Mouse (Mus musculus): ENCODE results near the gene Rab3ip. TPM values are rescaled to one million over a fixed set of nuclear protein-coding genes. Genes with fewer than 3 reads are reported as not detected.
A peak's percentile ranks its signal among the peaks of the same experiment; 100 is the strongest.

Rab3ip gene
- total RNA-seq (2021), result 10 to 100 TPM; 62.3 to 65.7 TPM

- peak; percentile 88 to 94 for DNase-seq (ENCODE audit: extremely low spot score in 1 of 2, low spot score in 1 of 2)
These were observed at the start of gene Rab3ip for GRCm38 (mm10) chr10:116950009-116950769. Gene Rab3ip, minus strand, starts transcription at chr10:116950769.

DNA sequence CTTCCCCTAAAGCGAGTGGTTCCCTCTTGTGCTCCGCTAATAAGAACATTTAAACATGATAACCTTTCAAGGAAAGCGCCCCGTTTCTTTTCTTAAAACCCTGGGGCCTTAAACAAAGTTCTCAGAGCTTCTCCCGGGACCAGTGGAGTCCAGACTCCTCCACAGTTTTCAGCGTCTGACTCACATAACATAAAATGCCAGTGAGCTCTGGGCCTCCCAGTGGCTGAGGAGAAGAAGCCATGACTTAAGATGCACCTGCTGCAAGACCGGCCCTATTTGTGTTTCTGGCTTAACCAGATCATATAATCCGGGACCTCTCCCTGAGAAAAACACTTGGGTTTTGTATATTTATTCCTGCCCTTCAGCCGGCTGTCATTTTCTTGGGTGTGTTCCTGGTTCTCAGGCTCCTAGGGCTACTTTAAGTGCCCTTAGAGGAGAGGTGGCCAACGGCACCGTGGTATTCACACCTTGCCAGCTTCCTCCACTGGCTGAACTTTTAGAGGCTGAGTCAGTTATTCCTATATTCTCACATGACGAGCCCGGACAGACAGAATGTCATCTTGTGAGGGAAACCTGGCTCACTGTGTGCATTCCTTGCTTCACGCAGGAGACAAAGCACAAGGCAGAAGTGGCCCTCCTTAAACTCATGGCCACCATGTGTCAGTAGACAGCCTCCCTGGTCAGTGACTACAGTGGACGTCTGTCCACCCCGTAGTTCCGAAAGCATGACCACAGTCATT lies 48.3 kb upstream of the Rab3ip start:
- no peak for DNase-seq (ENCODE audit: extremely low spot score in 1 of 2, low spot score in 1 of 2)

- no peak for DNase-seq (ENCODE audit: extremely low spot score in 1 of 2, low spot score in 1 of 2)
These were observed 45.6 kb upstream of the Rab3ip start for GRCm38 (mm10) chr10:116996236-116996600.

GRCm38 (mm10) chr10:116995584-116996235 lies 45.1 kb upstream of the Rab3ip start:
- no peak for DNase-seq (ENCODE audit: extremely low spot score in 1 of 2, low spot score in 1 of 2)

DNA sequence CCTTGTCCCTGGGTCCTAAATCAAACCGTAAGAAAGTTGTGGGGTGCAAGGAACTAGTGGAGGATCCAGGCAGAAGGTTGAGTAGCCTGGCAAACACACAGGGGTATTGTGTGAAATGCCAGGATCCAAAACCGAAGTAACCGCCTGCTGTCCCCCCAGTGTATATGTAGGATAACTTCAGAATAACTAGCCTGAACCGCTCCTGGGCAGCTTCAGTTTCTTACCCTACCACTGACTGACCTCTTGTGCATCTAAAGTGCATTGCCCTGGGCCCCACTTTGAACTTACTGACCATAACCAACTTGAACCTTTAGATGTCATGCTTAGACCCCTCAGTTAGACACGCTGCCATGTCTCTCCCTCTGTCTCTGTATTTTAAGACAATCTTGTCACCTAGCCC lies 44.6 kb upstream of the Rab3ip start:
- DNase-seq (ENCODE audit: extremely low spot score in 1 of 2, low spot score in 1 of 2), result no peak

DNA sequence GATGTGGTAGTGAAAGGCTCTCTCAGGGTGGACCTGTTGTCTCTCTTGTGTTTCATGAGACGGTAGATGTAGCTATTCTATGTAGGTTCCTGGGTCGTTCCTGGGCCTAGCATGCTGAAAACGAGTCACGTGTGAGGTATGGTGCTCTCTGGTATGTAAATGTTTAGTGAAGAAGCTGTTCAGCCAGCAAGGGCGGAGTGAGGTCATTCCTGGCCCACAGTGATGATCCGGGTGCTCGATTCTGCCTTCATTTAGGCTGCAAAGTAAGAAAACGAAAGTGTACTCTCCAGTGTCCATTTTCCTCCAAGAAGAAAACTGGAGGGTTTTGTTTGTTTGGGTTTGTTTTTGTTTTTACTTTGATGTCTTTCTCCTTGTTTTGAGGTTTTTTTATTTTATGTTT lies 43.4 kb upstream of the Rab3ip start:
- no peak for DNase-seq (ENCODE audit: extremely low spot score in 1 of 2, low spot score in 1 of 2)

DNA sequence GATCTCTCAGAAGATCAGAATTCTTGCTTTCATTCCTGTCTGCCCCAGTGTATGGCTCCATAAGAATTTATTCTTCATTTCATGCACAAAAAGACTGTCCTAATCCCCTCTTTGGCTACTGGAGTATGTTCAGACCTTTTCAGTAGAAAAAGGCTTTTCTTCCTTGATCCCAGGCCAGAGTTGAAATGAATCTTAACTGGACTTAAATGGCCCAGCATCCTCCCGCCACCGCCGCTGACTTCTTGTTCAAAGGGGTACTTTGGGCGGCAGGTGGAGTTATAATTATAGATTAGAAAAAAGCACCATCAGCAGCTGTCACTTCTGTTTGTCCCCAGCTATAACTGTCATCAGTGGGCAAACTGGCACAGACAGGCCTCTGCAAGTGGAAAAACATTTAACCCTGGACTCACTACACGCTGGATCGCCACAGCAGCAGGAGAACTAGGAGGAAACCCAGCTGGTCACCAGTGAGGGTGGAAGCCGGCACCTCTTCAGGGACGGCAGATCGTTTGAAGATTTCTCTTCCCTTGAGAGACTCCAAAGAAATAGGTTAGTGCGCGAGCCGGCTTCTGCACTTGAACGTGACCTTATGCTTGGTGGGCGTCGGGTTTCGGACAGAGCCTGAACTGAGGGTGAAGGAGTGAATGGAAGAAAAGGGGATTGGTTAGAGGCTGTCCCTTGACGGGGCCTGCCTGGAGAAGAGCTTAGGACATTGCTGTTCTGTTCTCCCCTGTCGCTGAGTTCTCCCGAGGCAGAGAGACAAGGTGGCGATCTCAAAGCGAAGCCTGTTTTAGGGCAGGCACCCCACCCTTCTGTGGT lies 35.9 kb upstream of the Rab3ip start, which contains the start of gene Best3:
TSS of gene Best3 (plus strand) at position 51 of the 819 bp plus-strand sequence.
- peak in 1 of 2 experiments; percentile 14 for DNase-seq (ENCODE audit: extremely low spot score in 1 of 2, low spot score in 1 of 2)

DNA sequence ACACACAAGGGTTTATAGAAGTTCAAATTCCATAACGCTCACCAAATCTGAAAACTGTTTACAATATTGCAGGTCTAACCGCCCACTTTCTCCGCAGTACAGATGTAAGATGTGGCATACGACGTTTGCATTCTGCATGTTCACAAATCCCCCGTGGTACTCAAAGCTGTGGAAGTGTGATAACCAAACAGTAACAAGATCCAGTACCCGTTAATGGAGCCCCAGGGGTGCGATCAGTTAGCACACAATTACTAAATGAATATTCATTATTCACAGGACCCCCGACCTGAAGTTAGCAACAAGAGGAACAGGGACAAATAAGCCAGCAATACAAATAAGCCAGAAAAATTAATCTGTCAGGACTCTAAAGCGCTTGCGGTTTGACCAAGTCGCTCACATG lies 34.3 kb upstream of the Rab3ip start:
- DNase-seq (ENCODE audit: extremely low spot score in 1 of 2, low spot score in 1 of 2), result no peak

DNA sequence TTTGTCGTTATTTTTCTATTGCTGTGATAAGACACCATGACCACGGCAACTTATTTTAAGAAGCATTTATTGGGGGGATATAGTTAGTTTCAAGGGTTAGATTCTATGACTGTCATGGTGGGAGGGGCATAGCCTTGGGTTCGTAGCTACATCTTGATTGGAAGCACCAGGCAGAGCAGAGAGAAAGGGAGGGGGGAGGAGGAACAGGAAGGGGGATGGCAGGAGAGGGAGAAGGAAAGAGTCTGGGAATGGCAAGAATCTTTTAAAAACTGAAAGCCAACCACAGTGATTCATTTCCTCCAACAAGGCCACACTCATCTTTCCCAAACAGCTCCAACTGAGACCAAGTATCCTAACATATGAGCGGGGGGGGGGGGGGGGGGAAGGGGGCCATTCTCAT lies 32.0 kb upstream of the Rab3ip start:
- no peak for DNase-seq (ENCODE audit: extremely low spot score in 1 of 2, low spot score in 1 of 2)

DNA sequence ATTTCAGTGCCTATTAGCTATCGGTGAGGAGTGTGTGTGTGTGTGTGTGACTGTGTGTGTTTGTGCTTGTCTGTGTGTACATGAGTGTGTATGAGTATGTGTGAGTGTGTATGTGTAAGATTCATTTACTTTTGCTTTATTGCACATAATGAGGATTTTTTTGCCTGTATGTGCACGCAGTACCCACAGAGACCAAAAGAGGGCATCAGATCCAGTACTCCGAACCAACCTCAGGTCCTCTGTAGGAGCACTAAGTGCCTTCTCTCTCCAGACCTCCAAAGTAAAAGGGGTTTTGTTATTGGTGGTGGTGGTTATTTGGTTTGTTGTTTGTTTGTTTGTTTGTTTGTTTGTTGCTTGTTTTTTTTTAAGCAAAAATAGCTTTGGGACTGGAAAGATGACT lies 30.3 kb upstream of the Rab3ip start:
- peak in 1 of 2 experiments; percentile 31 for DNase-seq (ENCODE audit: extremely low spot score in 1 of 2, low spot score in 1 of 2)

GRCm38 (mm10) chr10:116980273-116980672 lies 29.7 kb upstream of the Rab3ip start:
- no peak for DNase-seq (ENCODE audit: extremely low spot score in 1 of 2, low spot score in 1 of 2)

- no peak for DNase-seq (ENCODE audit: extremely low spot score in 1 of 2, low spot score in 1 of 2)
These were observed 28.3 kb upstream of the Rab3ip start for GRCm38 (mm10) chr10:116978841-116979240.

DNA sequence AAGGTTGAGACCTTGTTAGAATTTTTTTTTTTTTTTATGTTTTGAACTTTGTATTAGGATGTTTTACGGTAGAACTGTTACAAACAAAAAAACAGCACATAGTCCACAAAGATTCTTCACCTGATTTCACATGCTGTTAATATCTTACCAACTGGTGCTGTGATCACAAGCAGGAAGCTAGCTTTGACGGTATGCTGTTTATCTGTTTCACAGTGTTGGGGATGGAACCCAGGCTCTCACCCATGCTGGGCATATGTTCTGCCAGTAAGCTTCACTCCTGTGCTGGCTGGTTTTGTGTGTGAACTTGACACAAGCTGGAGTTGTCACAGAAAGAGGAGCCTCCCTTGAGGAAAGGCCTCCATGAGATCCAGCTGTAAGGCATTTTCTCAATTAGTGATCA lies 27.3 kb upstream of the Rab3ip start:
- no peak for DNase-seq (ENCODE audit: extremely low spot score in 1 of 2, low spot score in 1 of 2)

DNA sequence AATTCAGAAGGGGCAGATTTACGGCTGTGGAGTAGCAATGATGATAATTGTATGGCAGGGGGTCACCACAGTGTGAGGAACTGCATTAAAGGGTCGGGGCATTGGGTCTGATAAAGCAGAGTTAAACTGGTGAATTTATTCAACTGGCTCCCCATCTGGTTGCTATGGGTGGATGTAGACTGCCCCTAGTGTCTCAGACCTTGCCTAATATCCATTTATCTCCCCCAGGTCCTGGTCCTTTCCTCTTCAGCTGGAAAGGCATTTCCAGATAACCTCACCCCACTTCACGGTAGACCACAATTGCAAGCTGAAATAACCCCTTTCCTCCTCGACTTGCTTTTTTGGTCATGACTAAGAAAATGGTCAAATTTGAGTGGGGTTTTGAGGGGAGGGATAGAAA lies 26.9 kb upstream of the Rab3ip start:
- DNase-seq (ENCODE audit: extremely low spot score in 1 of 2, low spot score in 1 of 2), result no peak

DNA sequence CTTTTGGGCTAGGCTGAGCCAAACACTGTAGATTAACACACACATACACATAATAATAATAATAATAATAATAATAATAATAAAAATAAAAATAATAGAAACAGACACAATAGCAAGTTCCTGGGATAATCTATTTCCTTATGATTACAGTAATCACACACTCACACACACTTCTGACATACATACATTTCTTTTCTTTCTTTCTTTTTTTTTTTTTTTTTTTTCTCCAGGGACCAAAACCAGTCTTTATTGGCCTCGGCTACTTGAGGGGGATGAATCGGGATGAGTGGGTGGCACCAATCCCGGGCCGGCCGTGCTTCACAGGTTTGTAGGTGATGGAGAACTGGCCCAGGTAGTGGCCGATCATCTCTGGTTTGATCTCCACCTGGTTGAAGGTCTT lies 21.9 kb upstream of the Rab3ip start, which contains the start of gene Gm10271:
TSS of gene Gm10271 (minus strand) at position 101 of the 400 bp plus-strand sequence.
- no peak for DNase-seq (ENCODE audit: extremely low spot score in 1 of 2, low spot score in 1 of 2)

- DNase-seq (ENCODE audit: extremely low spot score in 1 of 2, low spot score in 1 of 2), result no peak
These were observed 18.2 kb upstream of the Rab3ip start for GRCm38 (mm10) chr10:116968741-116969140.

DNA sequence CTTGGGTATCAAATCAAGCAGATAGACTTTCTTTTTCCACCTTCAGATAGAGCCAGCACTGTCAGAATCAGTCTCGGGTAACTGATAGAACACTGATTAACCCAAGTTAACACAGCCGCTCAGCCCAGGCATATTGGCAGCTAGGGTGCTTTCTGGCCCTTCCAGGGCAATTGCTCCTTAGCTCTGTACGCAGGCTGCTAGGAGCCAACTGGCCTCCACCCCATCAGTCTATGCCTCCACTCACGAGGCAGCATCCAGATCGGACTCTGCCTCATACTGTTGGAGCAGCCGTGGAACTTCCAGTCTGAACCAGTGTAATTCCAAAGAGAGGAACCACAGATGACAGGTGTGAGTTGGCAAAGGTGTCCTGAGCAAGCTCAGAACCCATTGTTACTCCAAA lies 15.5 kb upstream of the Rab3ip start:
- DNase-seq (ENCODE audit: extremely low spot score in 1 of 2, low spot score in 1 of 2), result no peak

GRCm38 (mm10) chr10:116965297-116965696 lies 14.7 kb upstream of the Rab3ip start:
- DNase-seq (ENCODE audit: extremely low spot score in 1 of 2, low spot score in 1 of 2), result no peak

DNA sequence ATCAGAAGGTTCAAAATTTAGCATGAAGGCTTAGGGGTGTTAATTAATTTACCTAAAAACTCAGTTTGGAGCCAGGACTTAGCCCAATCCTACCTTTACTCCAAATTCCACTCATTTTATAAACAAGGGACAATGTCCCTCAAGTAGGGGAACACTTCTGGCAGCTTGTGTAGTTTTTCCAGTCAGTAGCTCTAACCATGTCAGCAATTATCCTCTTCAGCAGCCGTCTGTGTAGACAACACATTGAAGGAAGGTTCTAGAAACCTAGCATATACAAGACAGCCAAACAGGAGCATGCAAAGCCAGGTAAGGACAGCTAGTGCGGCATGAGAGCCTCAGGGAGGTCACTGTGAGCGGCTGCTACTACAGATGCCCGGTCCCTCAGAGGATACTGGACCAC lies 14.0 kb upstream of the Rab3ip start:
- DNase-seq (ENCODE audit: extremely low spot score in 1 of 2, low spot score in 1 of 2), result no peak

- no peak for DNase-seq (ENCODE audit: extremely low spot score in 1 of 2, low spot score in 1 of 2)
These were observed 13.5 kb upstream of the Rab3ip start for GRCm38 (mm10) chr10:116964084-116964483.

All from layer of hippocampus, postnatal 25 days (tissue).